Mouse (Mus musculus): ENCODE results near the gene Nsmce3.

DNA sequence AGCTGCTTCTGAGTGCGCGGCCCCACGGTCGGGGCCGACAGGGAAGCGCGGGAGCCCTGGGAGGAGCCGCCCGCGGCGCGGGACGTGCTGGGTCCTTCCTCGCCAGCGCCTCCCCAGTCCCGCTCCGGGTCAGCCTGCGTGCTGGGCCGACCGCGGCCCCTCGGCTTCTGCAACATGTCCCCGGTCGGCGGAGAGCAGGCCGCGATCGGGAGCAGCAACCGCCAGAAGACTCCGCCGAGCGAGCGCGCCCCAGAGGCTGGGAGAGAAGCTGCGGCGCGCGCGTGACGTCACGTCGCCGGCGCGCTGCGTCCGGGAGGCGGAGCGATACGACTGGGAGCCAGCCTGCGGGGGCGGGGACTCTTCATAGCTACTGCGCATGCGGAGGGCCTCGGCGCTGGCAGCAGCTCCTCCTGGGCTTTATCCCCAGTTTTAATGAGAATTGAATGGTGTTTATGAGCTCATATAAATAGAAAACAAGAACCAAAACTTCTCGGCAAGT lies at the start of gene Nsmce3:
- TF ChIP-seq POLR2A (IDR thresholded peaks at IDR 0.05; ENCODE audit: borderline replicate concordance, control insufficient read depth, low read depth, low read length), result peak; percentile 61; the same call in 1 of the 2 replicates
- no peak for TF ChIP-seq CTCF (IDR thresholded peaks at IDR 0.05; ENCODE audit: control insufficient read depth, insufficient read depth, low read length)

All from bone marrow, adult 2 months (tissue).